Mouse (Mus musculus) lung, adult 2 months (tissue): Measurements from ENCODE around the gene Tex48. TPM values are rescaled to one million over a fixed set of nuclear protein-coding genes. Genes with fewer than 3 reads are reported as not detected.

ENCODE experiments used
- DNase-seq: peaks from one replicate; pipeline ENCODE4 v3.0.0; 2022
- H3K4me1 ChIP-seq: fragments of 200-500 bp; 2 replicates; pipeline ENCODE4 v1.6.1; 2011; ENCODE audit warnings: low read length; ENCODE audit not compliant: control insufficient read depth, insufficient read depth
- H3K4me3 ChIP-seq: fragments of 200-500 bp; replicated peaks from 2 replicates; pipeline ENCODE3; 2011; ENCODE audit warnings: low read depth, mild to moderate bottlenecking, control low read depth, low read length; ENCODE audit errors: extremely low read depth
- CTCF ChIP-seq: fragments of 200-500 bp; IDR thresholded peaks from 2 replicates; pipeline ENCODE4 v1.5.1; 2011; ENCODE audit warnings: mild to moderate bottlenecking, low read length, control low read depth; ENCODE audit not compliant: insufficient read depth
- POLR2A ChIP-seq: fragments of 200-500 bp; IDR thresholded peaks from 2 replicates; pipeline ENCODE4 v1.6.1; 2011; ENCODE audit warnings: low read depth, mild to moderate bottlenecking, control low read depth, low read length, borderline replicate concordance; ENCODE audit errors: extremely low read depth
- WGBS: fragments of 180-500 bp; shearing (Covaris S2); methylation state at CpG from one replicate; pipeline ENCODE4 v1.1.7; 2018; 5-methylcytosine and 5-hydroxymethylcytosine counted together
- polyA plus RNA-seq: library from polyadenylated mRNA; depleted of rRNA; stranded (reverse); fragments of >200 nt; gene quantifications from 2 replicates; pipeline ENCODE4 v1.2.3, GENCODE M21; 2012

Tex48 gene
- polyA plus RNA-seq, 1 experiment: not detected

DNA sequence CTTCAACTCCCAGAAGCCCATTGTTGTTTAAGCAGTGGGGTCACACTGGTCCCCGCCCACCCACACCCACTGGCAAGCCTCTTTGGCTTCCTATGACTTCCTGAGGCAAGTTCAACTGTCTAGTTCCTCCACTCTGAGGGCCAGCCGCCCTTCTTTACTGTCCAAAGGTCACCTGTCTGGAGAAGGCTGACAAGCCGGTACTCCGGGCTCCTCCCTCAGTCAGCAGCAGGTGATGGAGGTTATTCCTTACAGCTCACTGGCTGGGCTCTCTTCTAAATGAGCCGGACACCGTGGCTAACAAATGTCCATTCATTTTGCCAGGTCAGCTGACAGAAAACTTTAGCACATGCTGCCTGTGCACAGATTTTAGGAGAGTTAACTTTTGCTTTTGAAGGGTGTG is 21.4 kb downstream of the Tex48 start:
- TF ChIP-seq POLR2A (no peak), CTCF (no peak)
- 82% methylated on average over 6 of the region's 6 CpGs for WGBS
- DNase-seq: no peak
- Histone ChIP-seq H3K4me3 (no peak overlapping the region), H3K4me1 (no peaks in the 10 kb centered on the region)

GRCm38 (mm10) chr4:63596010-63596409 is 26.2 kb downstream of the Tex48 start:
- Histone ChIP-seq H3K4me1 (peaks cover 4% of the 10 kb centered on the region), H3K4me3 (no peak overlapping the region)
- TF ChIP-seq POLR2A (no peak), CTCF (no peak)
- WGBS: 98% methylated on average over 4 of the region's 4 CpGs
- DNase-seq: no peak

DNA sequence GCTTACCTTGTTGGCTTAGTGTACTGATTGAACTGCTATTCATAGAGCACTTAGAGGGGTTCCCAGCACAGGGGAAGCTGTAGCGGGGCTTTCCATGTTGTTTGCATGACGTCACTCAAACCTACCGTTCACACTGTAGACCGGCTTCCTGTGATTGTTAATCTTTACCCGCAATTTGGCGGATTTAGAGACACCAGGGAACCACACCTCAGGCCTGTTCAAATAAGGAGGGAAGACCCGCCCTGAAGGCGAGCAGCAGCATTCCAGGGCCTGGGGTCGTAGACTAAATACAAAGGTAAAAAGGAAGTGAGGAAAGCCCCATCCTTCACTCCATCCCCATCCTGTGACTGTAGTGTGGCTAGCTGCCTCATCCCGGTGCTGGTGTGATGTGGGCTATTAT is 27.0 kb downstream of the Tex48 start:
- no peak for DNase-seq
- no peak for TF ChIP-seq CTCF
- TF ChIP-seq POLR2A: no peak
- H3K4me1 ChIP-seq: peaks cover 4% of the 10 kb centered on the region
- WGBS: 22% methylated on average over 10 of the region's 10 CpGs
- H3K4me3 ChIP-seq: no peak overlapping the region

- TF ChIP-seq POLR2A (no peak), CTCF (no peak)
- Histone ChIP-seq H3K4me3 (no peak overlapping the region), H3K4me1 (peaks cover 4% of the 10 kb centered on the region)
- 60% methylated on average over 5 of the region's 5 CpGs for WGBS
- no peak for DNase-seq
Observed at GRCm38 (mm10) chr4:63594459-63595110, 27.6 kb downstream of the Tex48 start.

GRCm38 (mm10) chr4:63590538-63590937 is 31.7 kb downstream of the Tex48 start:
- no peak for DNase-seq
- Histone ChIP-seq H3K4me3 (no peak overlapping the region), H3K4me1 (peaks cover 4% of the 10 kb centered on the region)
- TF ChIP-seq POLR2A: no peak
- TF ChIP-seq CTCF: no peak
- 55% methylated on average over 4 of the region's 4 CpGs for WGBS

- no peak overlapping the region for H3K4me3 ChIP-seq
- no peak for TF ChIP-seq CTCF
- TF ChIP-seq POLR2A: no peak
- DNase-seq: no peak
- peaks cover 3% of the 10 kb centered on the region for H3K4me1 ChIP-seq
- WGBS: 77% methylated on average over 7 of the region's 7 CpGs
Observed at GRCm38 (mm10) chr4:63589987-63590386, 32.2 kb downstream of the Tex48 start.

DNA sequence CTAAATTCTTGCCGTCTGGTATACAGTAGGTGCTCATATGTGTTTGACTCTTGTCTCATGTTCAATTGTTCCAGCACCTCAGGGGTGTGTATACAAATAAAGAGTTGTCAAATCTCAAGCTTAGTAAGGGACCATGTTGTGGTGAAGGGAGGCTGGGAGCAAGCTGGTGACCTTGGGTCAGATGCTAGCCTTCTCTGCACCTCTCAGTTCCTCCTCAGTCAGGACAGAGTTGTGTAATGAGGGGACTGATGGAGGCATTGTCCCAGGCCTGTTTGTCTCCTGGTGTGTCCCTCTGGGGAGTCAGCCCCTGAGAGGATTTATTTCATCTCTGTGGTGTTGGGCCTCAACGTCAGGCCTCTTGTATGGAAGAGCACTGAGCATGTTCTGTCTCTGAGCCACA is 36.0 kb downstream of the Tex48 start:
- WGBS: 78% methylated on average over 2 of the region's 2 CpGs
- DNase-seq: no peak
- Histone ChIP-seq H3K4me3 (no peak overlapping the region), H3K4me1 (no peaks in the 10 kb centered on the region)
- TF ChIP-seq POLR2A: no peak
- TF ChIP-seq CTCF: no peak

- TF ChIP-seq CTCF: no peak
- no peak for TF ChIP-seq POLR2A
- no peak for DNase-seq
- Histone ChIP-seq H3K4me1 (no peaks in the 10 kb centered on the region), H3K4me3 (no peak overlapping the region)
- 92% methylated on average over 10 of the region's 10 CpGs for WGBS
Observed at GRCm38 (mm10) chr4:63585216-63585615, 37.0 kb downstream of the Tex48 start.

DNA sequence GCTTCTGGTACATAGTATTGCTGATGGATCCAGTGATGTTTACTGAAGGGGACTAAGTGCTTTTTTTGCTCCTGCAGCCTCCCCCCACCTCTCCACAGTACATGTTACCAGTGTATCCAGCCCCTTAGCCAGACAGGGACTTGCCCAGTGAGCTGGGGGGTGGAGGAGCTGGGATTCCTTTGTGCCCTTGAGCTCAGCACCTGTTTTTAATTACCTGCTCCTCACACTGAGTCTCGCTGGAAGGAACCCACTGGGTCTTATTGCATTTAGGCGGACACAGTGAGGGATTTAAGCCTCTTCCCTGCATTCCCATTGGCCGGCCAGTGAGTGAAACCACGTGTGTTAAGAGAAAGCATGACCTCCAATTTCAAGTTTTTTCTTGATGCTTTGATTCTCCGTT is 39.6 kb downstream of the Tex48 start:
- Histone ChIP-seq H3K4me3 (no peak overlapping the region), H3K4me1 (no peaks in the 10 kb centered on the region)
- TF ChIP-seq CTCF: no peak
- TF ChIP-seq POLR2A: no peak
- 84% methylated on average over 5 of the region's 5 CpGs for WGBS
- DNase-seq: no peak

DNA sequence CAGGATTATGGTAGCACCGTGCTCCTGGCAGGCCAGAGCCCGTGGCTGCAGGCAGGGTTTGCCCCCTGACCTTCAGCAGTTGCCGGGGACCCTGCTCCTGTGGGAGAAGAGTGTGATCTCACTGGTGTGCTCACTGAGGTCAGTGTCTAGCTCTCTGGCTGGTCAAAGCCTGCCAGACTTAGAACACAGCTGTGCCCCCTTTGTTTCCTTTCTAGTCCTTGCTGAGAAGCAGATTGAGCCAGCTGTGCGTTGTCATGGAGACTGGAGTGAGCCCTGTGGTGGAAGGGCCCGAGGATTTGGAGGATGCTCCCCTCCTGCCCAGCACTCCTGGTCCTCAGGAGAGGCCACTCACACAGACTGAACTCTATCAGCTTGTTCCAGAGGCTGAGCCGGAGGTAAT is 42.1 kb downstream of the Tex48 start:
- no peak for TF ChIP-seq CTCF
- no peak for TF ChIP-seq POLR2A
- Histone ChIP-seq H3K4me3 (no peak overlapping the region), H3K4me1 (no peaks in the 10 kb centered on the region)
- no peak for DNase-seq
- WGBS: 52% methylated on average over 6 of the region's 6 CpGs

DNA sequence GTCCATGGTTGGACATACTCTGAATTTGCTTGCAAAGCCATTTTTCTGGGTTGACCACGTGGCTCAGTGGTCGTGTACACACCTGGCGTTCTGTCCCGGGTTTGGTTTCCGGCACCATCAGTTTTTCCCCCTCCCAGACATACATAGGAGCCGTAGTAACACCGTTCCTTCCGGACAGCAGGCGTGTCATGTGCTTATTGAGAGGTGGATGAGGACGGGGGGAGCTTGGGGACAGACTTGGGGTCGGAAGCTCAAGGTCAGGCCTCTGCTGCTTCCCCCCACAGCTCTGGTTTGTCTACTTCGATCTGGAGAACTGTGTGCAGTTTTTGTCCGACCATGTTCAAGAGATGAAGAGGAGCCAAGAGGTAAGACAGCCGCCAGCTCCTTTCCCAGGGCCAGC is 42.6 kb downstream of the Tex48 start:
- TF ChIP-seq POLR2A (no peak), CTCF (no peak)
- no peak for DNase-seq
- WGBS: 87% methylated on average over 14 of the region's 14 CpGs
- H3K4me1 ChIP-seq: no peaks in the 10 kb centered on the region
- no peak overlapping the region for H3K4me3 ChIP-seq

GRCm38 (mm10) chr4:63572621-63573020 is 49.6 kb downstream of the Tex48 start:
- H3K4me1 ChIP-seq: no peaks in the 10 kb centered on the region
- no peak overlapping the region for H3K4me3 ChIP-seq
- DNase-seq: no peak
- 83% methylated on average over 5 of the region's 5 CpGs for WGBS
- TF ChIP-seq CTCF (no peak), POLR2A (no peak)
